Mouse (Mus musculus): ENCODE measurements around the gene Cfap43.

DNA sequence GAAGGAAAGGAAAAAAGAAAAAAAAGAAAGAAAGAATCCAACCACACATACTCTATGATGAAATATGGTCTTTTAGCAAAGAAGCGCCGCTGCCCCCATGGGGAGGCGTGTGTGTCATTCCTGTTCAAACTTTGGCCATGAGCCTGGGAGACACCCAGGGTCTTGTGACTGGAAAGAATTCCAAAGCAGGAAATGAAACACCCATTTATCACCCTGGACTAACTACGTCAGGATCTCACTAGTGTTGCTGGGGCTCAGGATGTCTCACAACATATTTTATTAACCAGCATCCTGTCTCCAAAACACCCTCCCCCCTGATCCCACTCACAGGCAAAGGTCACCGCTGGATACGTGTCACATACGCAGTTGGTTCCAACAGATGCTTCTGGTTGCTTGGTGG lies 32.5 kb downstream of the Cfap43 start:
- TF ChIP-seq CTCF (IDR thresholded peaks at IDR 0.05; ENCODE audit: borderline replicate concordance, control insufficient read depth, extremely low read depth, insufficient read depth, low read length, poor library complexity), result no peak
- TF ChIP-seq POLR2A (IDR thresholded peaks at IDR 0.05; ENCODE audit: control insufficient read depth, extremely low read depth, insufficient read depth, low read length, poor library complexity), result no peak

All from thymus, adult 2 months (tissue).